Mouse (Mus musculus) MEL (cell line): Measurements from ENCODE around the gene Zfp609. TPM values are rescaled to one million over a fixed set of nuclear protein-coding genes. Genes with fewer than 3 reads are reported as not detected.

Source experiments
- DNase-seq: peaks from one replicate; pipeline ENCODE4 v3.0.0; 2011; ENCODE audit warnings: low read depth, low spot score
- H3K27ac ChIP-seq: 2 replicates; pipeline ENCODE4 v1.5.1; 2012; ENCODE audit warnings: low read depth, mild to moderate bottlenecking, control low read depth, low read length, moderate library complexity; ENCODE audit not compliant: control insufficient read depth
- H3K27me3 ChIP-seq, 2 experiments: fragments of 150-350 bp in 1 of 2; sonication (generic) in 1 of 2; 2 replicates each; pipeline ENCODE4 v1.6.1; 2012; ENCODE audit warnings: low read length in 2 of 2, mild to moderate bottlenecking in 2 of 2, improper control_type of control experiment in 1 of 2, moderate library complexity in 1 of 2; ENCODE audit not compliant: insufficient read depth in 2 of 2, control insufficient read depth in 1 of 2
- H3K36me3 ChIP-seq, 2 experiments: 2 replicates each; pipeline ENCODE4 v1.6.1; 2012 to 2014; ENCODE audit warnings: low read length in 2 of 2, improper control_type of control experiment in 1 of 2, inconsistent platforms in 1 of 2, mild to moderate bottlenecking in 1 of 2; ENCODE audit not compliant: insufficient read depth in 2 of 2, control insufficient read depth in 1 of 2
- H3K4me1 ChIP-seq, 2 experiments: fragments of 150-350 bp in 1 of 2; sonication (generic) in 1 of 2; 2 replicates each; pipeline ENCODE4 v1.6.1; 2012; ENCODE audit warnings: low read length in 2 of 2, improper control_type of control experiment in 1 of 2, mild to moderate bottlenecking in 1 of 2; ENCODE audit not compliant: insufficient read depth in 2 of 2, control insufficient read depth in 1 of 2
- H3K4me3 ChIP-seq, 2 experiments: fragments of 150-350 bp in 1 of 2; sonication (generic) in 1 of 2; 2 replicates each; pipeline ENCODE4 v1.5.1; 2012; ENCODE audit warnings: low read depth in 2 of 2, low read length in 2 of 2, mild to moderate bottlenecking in 2 of 2, moderate library complexity in 2 of 2, control low read depth in 1 of 2, improper control_type of control experiment in 1 of 2; ENCODE audit not compliant: control insufficient read depth in 1 of 2, insufficient read depth in 1 of 2
- H3K79me2 ChIP-seq: 2 replicates; pipeline ENCODE4 v1.6.1; 2012; ENCODE audit warnings: mild to moderate bottlenecking, low read length, moderate library complexity; ENCODE audit not compliant: control insufficient read depth, poor library complexity, insufficient read depth
- H3K9ac ChIP-seq: 2 replicates; pipeline ENCODE4 v1.6.1; 2012; ENCODE audit warnings: low read depth, mild to moderate bottlenecking, control low read depth, low read length, moderate library complexity; ENCODE audit not compliant: control insufficient read depth, poor library complexity, severe bottlenecking
- H3K9me3 ChIP-seq: fragments of 150-350 bp; sonication (generic); replicated peaks from 2 replicates; pipeline ENCODE4 v1.6.1; 2012; ENCODE audit warnings: mild to moderate bottlenecking, low read length, improper control_type of control experiment, moderate library complexity; ENCODE audit not compliant: insufficient read depth
- ELF1 ChIP-seq: IDR thresholded peaks from 2 replicates; pipeline ENCODE4 v1.6.1; 2014; ENCODE audit warnings: low read depth, mild to moderate bottlenecking, inconsistent platforms, low read length, improper control_type of control experiment, moderate library complexity
- EP300 ChIP-seq, 2 experiments: IDR thresholded peaks; 2 replicates each; pipeline ENCODE4 v1.6.1; 2011; ENCODE audit warnings: improper control_type of control experiment in 2 of 2, low read length in 2 of 2, low read depth in 1 of 2, mild to moderate bottlenecking in 1 of 2
- ETS1 ChIP-seq: IDR thresholded peaks from 2 replicates; pipeline ENCODE4 v1.6.1; 2012; ENCODE audit warnings: low read depth, mild to moderate bottlenecking, inconsistent platforms, low read length, improper control_type of control experiment, moderate library complexity
- GABPA ChIP-seq: IDR thresholded peaks from 2 replicates; pipeline ENCODE4 v1.6.1; 2012; ENCODE audit warnings: low read depth, mild to moderate bottlenecking, inconsistent platforms, low read length, improper control_type of control experiment, moderate library complexity
- GATA1 ChIP-seq: IDR thresholded peaks from 2 replicates; pipeline ENCODE4 v1.6.1; 2011; ENCODE audit warnings: low read depth, low read length, improper control_type of control experiment
- JUND ChIP-seq: IDR thresholded peaks from 2 replicates; pipeline ENCODE4 v1.6.1; 2011; ENCODE audit warnings: low read depth, mild to moderate bottlenecking, improper control_type of control experiment, low read length
- MAZ ChIP-seq: IDR thresholded peaks from 2 replicates; pipeline ENCODE4 v1.6.1; 2012; ENCODE audit warnings: low read depth, mild to moderate bottlenecking, inconsistent platforms, low read length, improper control_type of control experiment
- MXI1 ChIP-seq: IDR thresholded peaks from 2 replicates; pipeline ENCODE4 v1.6.1; 2011; ENCODE audit warnings: mild to moderate bottlenecking, low read depth, low read length, improper control_type of control experiment
- MYC ChIP-seq: IDR thresholded peaks from 2 replicates; pipeline ENCODE4 v1.6.1; 2011; ENCODE audit warnings: low read depth, mild to moderate bottlenecking, low read length, improper control_type of control experiment, moderate library complexity
- NELFE ChIP-seq: IDR thresholded peaks from 2 replicates; pipeline ENCODE4 v1.6.1; 2011; ENCODE audit warnings: low read depth, low read length, improper control_type of control experiment
- POLR2A ChIP-seq, 2 experiments: IDR thresholded peaks; 2 replicates each; pipeline ENCODE4 v1.6.1; 2011 to 2012; ENCODE audit warnings: low read length in 2 of 2, mild to moderate bottlenecking in 2 of 2, control low read depth in 1 of 2, improper control_type of control experiment in 1 of 2, low read depth in 1 of 2, moderate library complexity in 1 of 2; ENCODE audit not compliant: control insufficient read depth in 1 of 2, insufficient read depth in 1 of 2, poor library complexity in 1 of 2
- POLR2AphosphoS2 ChIP-seq: IDR thresholded peaks from 2 replicates; pipeline ENCODE4 v1.6.1; 2011; ENCODE audit warnings: low read length, improper control_type of control experiment
- POLR2AphosphoS5 ChIP-seq: IDR thresholded peaks from 2 replicates; pipeline ENCODE4 v1.6.1; 2012; ENCODE audit warnings: low read depth, borderline replicate concordance, mild to moderate bottlenecking, inconsistent platforms, low read length, moderate library complexity, mixed read lengths
- RCOR1 ChIP-seq: IDR thresholded peaks from 2 replicates; pipeline ENCODE4 v1.6.1; 2012; ENCODE audit warnings: low read depth, mild to moderate bottlenecking, inconsistent platforms, low read length, improper control_type of control experiment
- SMC3 ChIP-seq: IDR thresholded peaks from 2 replicates; pipeline ENCODE4 v1.6.1; 2011; ENCODE audit warnings: low read depth, low read length, improper control_type of control experiment
- TAL1 ChIP-seq: IDR thresholded peaks from 2 replicates; pipeline ENCODE4 v1.6.1; 2012; ENCODE audit warnings: mild to moderate bottlenecking, inconsistent platforms, low read length, moderate library complexity, mixed read lengths
- TBP ChIP-seq: IDR thresholded peaks from 2 replicates; pipeline ENCODE4 v1.8.0; 2011; ENCODE audit warnings: low read depth, low read length, improper control_type of control experiment
- UBTF ChIP-seq: IDR thresholded peaks from 2 replicates; pipeline ENCODE4 v1.6.1; 2012; ENCODE audit warnings: low read depth, mild to moderate bottlenecking, inconsistent platforms, low read length, improper control_type of control experiment, moderate library complexity, borderline replicate concordance; ENCODE audit not compliant: insufficient read depth
- USF1 ChIP-seq: IDR thresholded peaks from 2 replicates; pipeline ENCODE4 v1.6.1; 2014; ENCODE audit warnings: low read depth, mild to moderate bottlenecking, inconsistent platforms, low read length, improper control_type of control experiment, moderate library complexity
- ZC3H11A ChIP-seq: IDR thresholded peaks from 2 replicates; pipeline ENCODE4 v1.6.1; 2012; ENCODE audit warnings: low read depth, mild to moderate bottlenecking, inconsistent platforms, low read length, improper control_type of control experiment
- ZKSCAN1 ChIP-seq: IDR thresholded peaks from 2 replicates; pipeline ENCODE4 v1.6.1; 2012; ENCODE audit warnings: low read depth, mild to moderate bottlenecking, inconsistent platforms, low read length, improper control_type of control experiment, moderate library complexity
- ZMIZ1 ChIP-seq: IDR thresholded peaks from 2 replicates; pipeline ENCODE4 v1.6.1; 2012; ENCODE audit warnings: low read depth, mild to moderate bottlenecking, inconsistent platforms, low read length, improper control_type of control experiment, moderate library complexity
- ZNF384 ChIP-seq: IDR thresholded peaks from 2 replicates; pipeline ENCODE4 v1.6.1; 2012; ENCODE audit warnings: low read depth, mild to moderate bottlenecking, inconsistent platforms, low read length, improper control_type of control experiment
- polyA plus RNA-seq, 2 experiments: library from polyadenylated mRNA; stranded (reverse) in 1 of 2; unstranded in 1 of 2; fragments of >175 nt in 1 of 2; fragments of >200 nt in 1 of 2; gene quantifications; 2 replicates each; pipeline versions ENCODE4 v1.2.1 to v1.2.4; 2012; ENCODE audit warnings: low replicate concordance in 2 of 2, low read depth in 1 of 2; ENCODE audit not compliant: insufficient read length in 2 of 2, insufficient read depth in 1 of 2, missing spikeins in 1 of 2
- total RNA-seq: library from RNA; depleted of rRNA; stranded (reverse); fragments of 300-350 nt; gene quantifications from 2 replicates; pipeline ENCODE4 v1.2.3, GENCODE M21; 2012

Zfp609 gene
- total and polyA plus RNA-seq, 3 experiments: 2.9 to 26.5 TPM; not detected in 1

DNA sequence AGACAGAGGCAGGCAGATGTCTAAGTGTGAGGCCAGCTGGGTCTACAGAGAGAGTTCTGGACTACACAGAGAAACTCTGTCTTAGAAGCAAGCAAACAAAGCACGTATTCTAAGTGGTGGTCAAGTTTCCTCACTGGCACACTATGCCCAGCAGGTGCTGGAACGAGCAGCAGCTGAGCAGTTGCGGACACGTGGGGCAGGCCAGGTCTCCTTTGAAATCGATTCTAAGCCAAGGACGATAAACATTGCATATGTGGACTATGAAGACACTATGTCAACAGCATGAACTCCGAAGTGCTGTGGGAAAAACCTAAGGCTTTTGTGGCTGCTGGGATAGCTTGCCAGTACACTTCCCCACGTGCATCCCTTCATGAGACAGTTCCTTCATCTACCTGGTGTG lies 67.4 kb downstream of the Zfp609 start:
- Histone ChIP-seq H3K27me3 (no peaks in the 10 kb centered on the region), H3K79me2 (peaks cover 13% of the 10 kb centered on the region; the same call in 1 of the 2 replicates)
- TF ChIP-seq JUND: no peak
- TF ChIP-seq GATA1: no peak
- TF ChIP-seq POLR2AphosphoS2: no peak
- TF ChIP-seq NELFE: no peak
- TF ChIP-seq SMC3: no peak
- TF ChIP-seq TAL1: no peak
- TF ChIP-seq ZC3H11A: no peak
- no peak for TF ChIP-seq RCOR1
- no peak for TF ChIP-seq POLR2A (IDR thresholded peaks at IDR 0.05; ENCODE audit: control insufficient read depth in 1 of 2, insufficient read depth in 1 of 2, low read depth in 1 of 2, low read length in 2 of 2, poor library complexity in 1 of 2)
- no peak for TF ChIP-seq TBP
- TF ChIP-seq ETS1: no peak
- no peak for TF ChIP-seq USF1
- TF ChIP-seq ZKSCAN1: no peak
- no peak for TF ChIP-seq ELF1
- TF ChIP-seq MAZ: no peak
- TF ChIP-seq ZMIZ1: no peak
- TF ChIP-seq MXI1: no peak

DNA sequence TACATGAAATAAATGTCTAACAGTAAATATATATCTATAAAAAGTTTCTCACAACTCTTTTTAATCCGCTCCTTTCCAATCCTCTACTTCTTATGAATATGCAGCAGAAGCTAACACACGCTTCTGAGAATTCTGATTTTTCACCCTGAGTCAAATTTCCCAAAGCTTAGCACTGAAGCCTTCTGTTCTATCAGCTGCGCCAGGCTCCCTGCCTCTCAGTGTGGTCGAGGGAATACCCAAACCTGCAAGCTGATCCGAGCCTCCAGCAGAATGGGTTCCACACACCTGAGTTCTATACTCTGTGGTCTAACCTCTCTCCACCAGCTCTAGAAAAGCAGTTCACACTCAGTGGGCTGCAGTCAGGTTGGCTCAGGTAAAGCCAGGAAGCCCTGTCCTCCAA lies 68.1 kb downstream of the Zfp609 start:
- no peaks in the 10 kb centered on the region for H3K9me3 ChIP-seq
- no peaks in the 10 kb centered on the region for H3K27me3 ChIP-seq
- peaks cover 13% of the 10 kb centered on the region; the same call in 1 of the 2 replicates for H3K79me2 ChIP-seq
- 0 out of 4 replicates have a peak, but pooled peaks cover 0 to 4% of the 10 kb centered on the region in 2 experiments for H3K4me1 ChIP-seq
- no peak overlapping the region for H3K9ac ChIP-seq
- no peak overlapping the region for H3K4me3 ChIP-seq
- TF ChIP-seq MYC (no peak), ZNF384 (no peak), GATA1 (no peak), USF1 (no peak), POLR2AphosphoS5 (no peak), POLR2A (IDR thresholded peaks at IDR 0.05; ENCODE audit: control insufficient read depth in 1 of 2, insufficient read depth in 1 of 2, low read depth in 1 of 2, low read length in 2 of 2, poor library complexity in 1 of 2) (no peak), POLR2AphosphoS2 (no peak), GABPA (no peak), EP300 (IDR thresholded peaks at IDR 0.05; ENCODE audit: low read depth in 1 of 2, low read length in 2 of 2) (no peak), UBTF (no peak), MAZ (no peak)
- DNase-seq: no peak
- H3K36me3 ChIP-seq: peaks cover 0 to 7% of the 10 kb centered on the region in 2 experiments; a peak in 2 of 4 replicates
- no peak overlapping the region for H3K27ac ChIP-seq

More for the DNA sequence above, 67.4 kb downstream of the Zfp609 start:
- DNase-seq: no peak
- no peaks in the 10 kb centered on the region for H3K9me3 ChIP-seq
- H3K4me1 ChIP-seq: 0 out of 4 replicates have a peak, but pooled peaks cover 0 to 4% of the 10 kb centered on the region in 2 experiments
- H3K36me3 ChIP-seq: peaks cover 0 to 7% of the 10 kb centered on the region in 2 experiments; a peak in 2 of 4 replicates
- H3K4me3 ChIP-seq: no peak overlapping the region
- H3K9ac ChIP-seq: no peak overlapping the region
- no peak overlapping the region for H3K27ac ChIP-seq
